Mouse (Mus musculus): ENCODE results near the gene Chst11.

Chst11 gene

GRCm38 (mm10) chr10:83228626-83229025 lies 243.3 kb downstream of the Chst11 start:
- no peak for DNase-seq

DNA sequence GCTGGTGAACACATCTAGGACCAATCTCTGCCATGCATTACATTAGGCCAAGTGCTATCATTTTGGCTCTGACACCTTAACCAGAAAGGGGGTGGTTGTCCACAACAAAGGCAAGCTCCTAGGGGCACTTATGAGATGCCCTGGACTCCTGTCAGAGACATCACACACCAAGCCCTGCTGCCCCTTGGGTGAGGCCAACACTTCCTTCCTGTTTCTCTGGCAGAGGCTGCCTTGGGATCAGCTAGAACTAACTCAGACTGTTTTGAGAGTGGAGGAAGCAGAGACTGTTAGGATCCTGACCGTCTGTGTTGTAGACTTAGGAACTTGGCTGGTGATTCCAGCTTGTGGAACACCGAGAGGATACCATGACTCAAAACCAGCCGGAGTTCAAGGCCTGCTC lies 248.7 kb downstream of the Chst11 start:
- DNase-seq = no peak

DNA sequence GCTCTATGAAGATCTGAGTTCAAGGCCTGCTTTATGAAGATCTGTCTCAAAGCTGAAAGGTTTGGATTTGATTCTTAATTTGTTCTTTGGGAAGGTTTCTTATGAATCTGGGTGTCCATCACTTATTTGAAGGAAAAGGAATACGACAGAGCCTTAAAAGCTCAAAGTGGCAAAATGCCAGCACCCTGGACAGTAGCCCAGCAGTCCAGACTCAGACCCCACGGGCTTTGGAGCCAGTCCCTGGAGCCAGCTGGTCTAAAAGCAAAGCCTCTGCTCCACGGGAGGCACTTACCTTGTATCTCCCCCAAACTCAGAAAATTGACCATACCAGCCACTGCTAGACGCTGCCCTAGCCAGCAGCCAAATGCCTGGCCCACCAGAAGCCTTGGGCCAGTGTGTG lies 249.1 kb downstream of the Chst11 start:
- DNase-seq = no peak

DNA sequence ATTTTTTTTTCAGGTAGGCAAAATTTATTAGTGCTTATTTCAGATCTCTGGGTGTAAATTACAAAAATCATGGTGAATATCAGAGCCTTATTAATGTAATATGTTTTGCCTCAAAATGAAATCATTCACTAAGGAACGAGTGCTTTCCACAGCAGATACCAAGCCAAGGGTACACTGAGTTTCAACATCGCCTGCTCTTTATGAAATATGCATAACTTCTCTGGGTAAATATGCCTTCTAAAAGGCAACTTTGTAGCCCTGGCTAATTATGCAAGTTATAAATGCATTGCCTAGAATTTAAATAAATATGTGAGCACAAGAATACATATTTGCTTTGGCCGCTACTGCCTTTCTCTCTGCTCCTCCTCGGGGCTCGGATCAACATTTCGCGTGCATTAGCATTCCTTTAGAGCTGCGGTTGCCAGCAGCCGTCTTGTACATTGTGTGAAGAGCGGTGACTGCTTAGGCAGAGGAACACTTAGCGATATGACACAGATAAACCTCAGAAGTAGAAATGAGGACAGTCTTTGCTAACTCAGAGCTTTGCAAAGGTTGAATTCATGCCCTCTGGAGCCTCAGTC lies 256.9 kb downstream of the Chst11 start:
- no peak for DNase-seq

GRCm38 (mm10) chr10:83244131-83244530 lies 258.8 kb downstream of the Chst11 start:
- DNase-seq = peak; percentile 20

Data from embryo, embryonic 11 days (tissue).